In genomic region chr7:63865911-63866310, GRCm38 (mm10) we compare ENCODE assay signal across 31 mouse cellular contexts. TPM values are rescaled to one million over a fixed set of nuclear protein-coding genes. Genes with fewer than 3 reads are reported as not detected.
"Had no signal": no experiment of that assay in that cellular context is flagged by ENCODE, and none has a peak within 500 bp of the region (broad histone marks: within the 10 kb centered on the region; RNA-seq: fewer than 3 reads in every experiment).

No protein-coding gene starts in this region.

- H3K27ac ChIP-seq: limb, embryonic 12.5 days; limb, embryonic 15.5 days; liver, embryonic 14.5 days; lung, embryonic 15.5 days; midbrain, embryonic 10.5 days; midbrain, embryonic 13.5 days; neural tube, embryonic 13.5 days; stomach, embryonic 15.5 days had no signal

- DNase-seq: kidney, adult 2 months; kidney, postnatal 10 days; kidney, postnatal 36 days; left cerebral cortex, postnatal 4 days; lung, adult 18-20 months; lung, postnatal 10 days; lung, postnatal 36 days; retina, postnatal 1 day; right cerebral cortex, postnatal 25 days; spleen, adult 18-20 months; thymus, adult 18-20 months; thymus, postnatal 36 days had no signal

- H3K4me3 ChIP-seq: limb, embryonic 12.5 days; limb, embryonic 15.5 days; lung, embryonic 15.5 days; megakaryocyte, embryonic 14.5 days; midbrain, embryonic 10.5 days; midbrain, embryonic 13.5 days; myocyte; neural tube, embryonic 13.5 days; stomach, embryonic 15.5 days had no signal

- H3K36me3 ChIP-seq: limb, embryonic 12.5 days; limb, embryonic 15.5 days; lung, embryonic 15.5 days; midbrain, embryonic 10.5 days; midbrain, embryonic 13.5 days; neural tube, embryonic 13.5 days; stomach, embryonic 15.5 days had no signal

- H3K27me3 ChIP-seq: limb, embryonic 12.5 days; limb, embryonic 15.5 days; lung, embryonic 15.5 days; midbrain, embryonic 13.5 days; neural tube, embryonic 13.5 days; stomach, embryonic 15.5 days had no signal

- H3K4me1 ChIP-seq: limb, embryonic 12.5 days; limb, embryonic 15.5 days; lung, embryonic 15.5 days; midbrain, embryonic 10.5 days; midbrain, embryonic 13.5 days; neural tube, embryonic 13.5 days; stomach, embryonic 15.5 days had no signal

- H3K9ac ChIP-seq: limb, embryonic 12.5 days; limb, embryonic 15.5 days; liver, embryonic 14.5 days; lung, embryonic 15.5 days; midbrain, embryonic 13.5 days; neural tube, embryonic 13.5 days; stomach, embryonic 15.5 days had no signal

RNA-seq across cellular contexts. Expression of gene E030018B13Rik, which starts 50.7 kb away (rescaled TPM):
- total RNA-seq: layer of hippocampus, adult 8-10 months; layer of hippocampus, postnatal 14 days; left cerebral cortex, adult 8-10 months; left cerebral cortex, postnatal 14 days; left cerebral cortex, postnatal 4 days; monocyte, adult 5-6 weeks; neutrophil, adult 5-6 weeks had no signal
- polyA plus RNA-seq: kidney, adult 2 months; limb, embryonic 12.5 days; limb, embryonic 15.5 days; liver, embryonic 14.5 days; midbrain, embryonic 10.5 days; midbrain, embryonic 16.5 days; testis, adult 2 months; urinary bladder, adult 2 months had no signal
